Mouse (Mus musculus) left cerebral cortex, postnatal 14 days (tissue): ENCODE data around the gene Rilpl1. TPM values are rescaled to one million over a fixed set of nuclear protein-coding genes. Genes with fewer than 3 reads are reported as not detected.

ENCODE experiments used
- total RNA-seq, 2 experiments: library from RNA; stranded (reverse); gene quantifications; 2 replicates each; pipeline ENCODE4 v1.2.3; 2021

Gene Rilpl1
- total RNA-seq, 2 experiments from 2014 or later: 42.5 to 57.5 TPM

Other genes with a start within 250 kb of the Rilpl1 start
- gene Mphosph9, start 203.4 kb downstream of the Rilpl1 start, total RNA-seq: 10 to 100 TPM; 17.5 to 18.9 TPM
- 10 to 100 TPM; 13.7 to 15.2 TPM for gene 2810006K23Rik, start 203.3 kb downstream of the Rilpl1 start, total RNA-seq
- gene Cdk2ap1, start 168.3 kb downstream of the Rilpl1 start, total RNA-seq: 100 to 1,000 TPM; 125 to 141 TPM
- gene Sbno1, start 105.4 kb downstream of the Rilpl1 start, total RNA-seq: 100 to 1,000 TPM; 139 to 153 TPM
- 10 to 100 TPM; 44.3 to 48.7 TPM for gene Kmt5a, start 91.5 kb downstream of the Rilpl1 start, total RNA-seq
- gene Rilpl2, start 53.0 kb downstream of the Rilpl1 start, total RNA-seq: 10 to 100 TPM; 24.7 to 25.8 TPM
- 10 to 100 TPM; 20.9 to 24.2 TPM for gene Snrnp35, start 48.3 kb downstream of the Rilpl1 start, total RNA-seq
- 100 to 1,000 TPM; 103 to 104 TPM for gene Tmed2, start 9.3 kb upstream of the Rilpl1 start, total RNA-seq
- 10 to 100 TPM; 20.5 to 26.3 TPM for gene Ddx55, start 21.5 kb upstream of the Rilpl1 start, total RNA-seq
- gene Eif2b1, start 47.7 kb upstream of the Rilpl1 start, total RNA-seq: 10 to 100 TPM; 41.7 to 42.0 TPM
- 10 to 100 TPM; 26.2 to 30.8 TPM for gene Gtf2h3, start 47.7 kb upstream of the Rilpl1 start, total RNA-seq
- gene Atp6v0a2, start 97.2 kb upstream of the Rilpl1 start, total RNA-seq: 10 to 100 TPM; 54.6 to 56.1 TPM
- 1 to 10 TPM in 1 of 2 experiments, under 1 TPM in 1; 0.93 to 1.0 TPM for gene Dnah10, start 193.7 kb upstream of the Rilpl1 start, total RNA-seq